Mouse (Mus musculus) limb, embryonic 12.5 days (tissue): ENCODE measurements at regions not wholly inside any gene's neighbourhood (a gene's known extent, or its start where the extent isn't known, plus 50 kb on each side); places are given as distances from the start of the nearest gene placed in this dataset.
"Not testable (repeated sequence)": the region's sequence is repeated elsewhere in the genome, so short reads cannot be mapped to it uniquely, and the experiment has no call there.

ENCODE experiments used
- ATAC-seq: fragments of 200-750 bp; cut with Nextera tagmentation; 2 replicates; pipeline ENCODE4 v1.8.0; 2017; ENCODE audit warnings: low read depth, moderate TSS enrichment; ENCODE audit not compliant: insufficient number of reproducible peaks, insufficient read depth, low FRiP score, low TSS enrichment
- H3K27ac ChIP-seq: fragments of 300-500 bp; sonication (generic); 2 replicates; pipeline ENCODE4 v1.5.1; 2016; ENCODE audit warnings: mild to moderate bottlenecking, moderate library complexity
- H3K27me3 ChIP-seq: fragments of 300-500 bp; sonication (generic); 2 replicates; pipeline ENCODE4 v1.6.1; 2016; ENCODE audit warnings: mild to moderate bottlenecking, moderate library complexity
- H3K36me3 ChIP-seq: fragments of 300-500 bp; sonication (generic); 2 replicates; pipeline ENCODE4 v1.6.1; 2016; ENCODE audit warnings: mild to moderate bottlenecking, moderate library complexity
- H3K4me1 ChIP-seq: fragments of 300-500 bp; sonication (generic); replicated peaks from 2 replicates; pipeline ENCODE4 v1.6.1; 2016
- H3K4me2 ChIP-seq: fragments of 300-500 bp; sonication (generic); 2 replicates; pipeline ENCODE4 v1.6.1; 2016; ENCODE audit warnings: mild to moderate bottlenecking, moderate library complexity
- H3K4me3 ChIP-seq: fragments of 300-500 bp; sonication (generic); replicated peaks from 2 replicates; pipeline ENCODE4 v1.5.1; 2016; ENCODE audit warnings: mild to moderate bottlenecking
- H3K9ac ChIP-seq: fragments of 300-500 bp; sonication (generic); replicated peaks from 2 replicates; pipeline ENCODE4 v1.6.1; 2016; ENCODE audit warnings: mild to moderate bottlenecking, moderate library complexity
- H3K9me3 ChIP-seq: fragments of 300-500 bp; sonication (generic); 2 replicates; pipeline ENCODE4 v1.6.1; 2016; ENCODE audit warnings: mild to moderate bottlenecking, moderate library complexity
- WGBS: fragments of 180-500 bp; shearing (Covaris S2); methylation state at CpG from one replicate; pipeline ENCODE4 v1.1.7; 2016; 5-methylcytosine and 5-hydroxymethylcytosine counted together

DNA sequence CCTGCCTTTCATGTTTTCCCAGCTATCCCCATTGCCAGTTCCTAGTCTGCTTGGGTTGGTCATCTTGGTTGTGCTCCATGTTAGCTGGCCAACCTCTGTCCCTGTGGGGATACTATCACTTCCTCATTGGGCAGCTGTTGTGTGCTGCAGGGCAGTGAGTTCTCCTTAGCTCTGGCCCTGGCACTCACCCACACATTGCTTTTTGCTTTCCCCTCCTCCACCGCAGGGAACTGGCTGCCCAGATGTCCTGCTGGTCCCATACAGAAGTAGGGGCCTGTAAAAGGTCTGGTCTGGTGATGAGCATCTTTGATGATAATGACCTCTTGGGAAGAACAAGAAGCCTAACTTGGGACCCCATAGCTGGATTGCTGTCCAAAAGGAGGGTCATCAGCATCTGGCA lies 308.2 kb upstream of the Gm21863 start:
- WGBS, result 82% methylated on average over 1 of the region's 1 CpGs
- peaks cover 54% of the 10 kb centered on the region for H3K9me3 ChIP-seq
- ATAC-seq, result not testable (repeated sequence)

DNA sequence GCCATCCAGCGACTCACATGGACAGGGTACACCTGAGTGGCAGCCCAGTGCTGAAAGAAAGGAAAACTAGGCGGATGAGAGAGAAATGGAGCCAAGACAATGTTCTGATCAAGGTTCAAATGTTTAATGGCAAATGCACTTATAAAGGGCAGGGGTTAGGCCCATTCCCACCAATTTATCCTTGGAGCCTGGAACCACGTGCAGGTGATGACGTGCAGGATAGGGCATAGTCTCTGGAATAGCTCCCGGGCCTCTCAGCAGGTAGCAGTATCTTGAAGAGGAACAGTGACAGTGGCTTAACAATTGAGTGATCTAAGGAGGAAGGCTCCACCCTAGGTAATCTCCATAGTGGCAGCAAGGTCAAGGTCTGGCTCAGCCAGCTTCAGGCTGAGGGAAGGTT lies 285.8 kb upstream of the Gm21863 start:
- H3K27me3 ChIP-seq, H3K4me3 ChIP-seq, ATAC-seq, H3K4me1 ChIP-seq, H3K9ac ChIP-seq, H3K27ac ChIP-seq, H3K36me3 ChIP-seq, H3K4me2 ChIP-seq: not testable (repeated sequence)
- WGBS, result 83% methylated on average over 5 of the region's 5 CpGs
- peaks cover 65% of the 10 kb centered on the region for H3K9me3 ChIP-seq

More for the DNA sequence above, 308.2 kb upstream of the Gm21863 start:
- not testable (repeated sequence) for H3K9ac ChIP-seq, H3K27me3 ChIP-seq, H3K4me2 ChIP-seq, H3K27ac ChIP-seq, H3K4me3 ChIP-seq, H3K36me3 ChIP-seq, H3K4me1 ChIP-seq

DNA sequence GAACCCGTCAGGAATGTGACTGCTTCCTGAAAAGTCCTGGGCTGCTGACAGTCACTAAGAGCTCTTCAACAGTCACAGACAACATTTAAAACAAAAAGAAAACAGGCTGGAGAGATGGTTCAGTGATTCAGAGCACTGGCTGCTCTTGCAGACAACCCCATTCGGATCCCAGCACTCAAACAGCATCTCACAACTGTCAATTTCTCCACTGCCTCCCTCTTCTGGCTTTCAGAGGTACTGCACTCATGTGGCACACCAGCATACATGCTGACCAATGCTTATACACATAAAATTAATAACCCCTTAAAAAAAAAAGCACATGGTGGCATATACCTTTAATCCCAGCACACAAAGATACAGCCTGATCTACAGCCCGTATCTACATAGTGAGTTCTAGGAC lies 283.7 kb upstream of the Gm21863 start:
- H3K9ac ChIP-seq, H3K4me1 ChIP-seq, H3K27me3 ChIP-seq, H3K4me2 ChIP-seq, H3K4me3 ChIP-seq, H3K27ac ChIP-seq, H3K36me3 ChIP-seq, ATAC-seq: not testable (repeated sequence)
- 92% methylated on average over 3 of the region's 3 CpGs for whole genome bisulfite sequencing
- H3K9me3 ChIP-seq, result peaks cover 74% of the 10 kb centered on the region
